Mouse (Mus musculus) embryonic facial prominence, embryonic 11.5 days (tissue): ENCODE data around the gene Harbi1. TPM values are rescaled to one million over a fixed set of nuclear protein-coding genes. Genes with fewer than 3 reads are reported as not detected.

Experiments
- ATAC-seq: fragments of 200-750 bp; cut with Nextera tagmentation; replicated peaks from 2 replicates; pipeline ENCODE4 v1.8.0; 2017; ENCODE audit warnings: low read depth; ENCODE audit not compliant: insufficient number of reproducible peaks, low FRiP score, low TSS enrichment
- DNase-seq: peaks from one replicate; pipeline ENCODE4 v3.0.0-alpha.2; 2015; ENCODE audit warnings: low spot score
- H3K27ac ChIP-seq: fragments of 300-500 bp; sonication (generic); replicated peaks from 2 replicates; pipeline ENCODE4 v1.5.1; 2014; ENCODE audit warnings: mild to moderate bottlenecking, low read depth, low read length, control low read depth
- H3K27me3 ChIP-seq: fragments of 300-500 bp; sonication (generic); 2 replicates; pipeline ENCODE4 v1.6.1; 2014; ENCODE audit warnings: mild to moderate bottlenecking, low read length, moderate library complexity, mixed read lengths; ENCODE audit not compliant: control insufficient read depth, insufficient read depth
- H3K36me3 ChIP-seq: fragments of 300-500 bp; sonication (generic); replicated peaks from 2 replicates; pipeline ENCODE4 v1.6.1; 2014; ENCODE audit warnings: low read depth, mild to moderate bottlenecking, low read length, moderate library complexity, mixed read lengths; ENCODE audit not compliant: control insufficient read depth, insufficient read depth
- H3K4me1 ChIP-seq: fragments of 300-500 bp; sonication (generic); 2 replicates; pipeline ENCODE4 v1.6.1; 2014; ENCODE audit warnings: low read length, mixed read lengths; ENCODE audit not compliant: control insufficient read depth, insufficient read depth
- H3K4me2 ChIP-seq: fragments of 300-500 bp; sonication (generic); 2 replicates; pipeline ENCODE4 v1.6.1; 2014; ENCODE audit warnings: low read depth, mild to moderate bottlenecking, control low read depth, low read length, moderate library complexity
- H3K4me3 ChIP-seq: fragments of 300-500 bp; sonication (generic); 2 replicates; pipeline ENCODE4 v1.5.1; 2014; ENCODE audit warnings: low read depth, low read length, control low read depth
- H3K9ac ChIP-seq: fragments of 300-500 bp; sonication (generic); replicated peaks from 2 replicates; pipeline ENCODE4 v1.6.1; 2014; ENCODE audit warnings: mild to moderate bottlenecking, control low read depth, low read length
- H3K9me3 ChIP-seq: fragments of 300-500 bp; sonication (generic); replicated peaks from 2 replicates; pipeline ENCODE4 v1.6.1; 2016; ENCODE audit warnings: mild to moderate bottlenecking, low read length, inconsistent platforms, mixed read lengths; ENCODE audit not compliant: control insufficient read depth
- WGBS: fragments of 180-500 bp; shearing (Covaris S2); extraction: QIAGEN DNeasy Blood & Tissue Kit; methylation state at CpG from one replicate; pipeline ENCODE4 v1.1.7; 2014; 5-methylcytosine and 5-hydroxymethylcytosine counted together
- polyA plus RNA-seq: library from polyadenylated mRNA; unstranded; fragments of >200 nt; fragmentation: Nextera tagmentation; extraction: Ambion mirVana; gene quantifications from 2 replicates; pipeline ENCODE4 v1.2.1, GENCODE M21; 2014

Harbi1 gene
- polyA plus RNA-seq, 1 experiment from 2014 or later: 22.2 TPM

DNA sequence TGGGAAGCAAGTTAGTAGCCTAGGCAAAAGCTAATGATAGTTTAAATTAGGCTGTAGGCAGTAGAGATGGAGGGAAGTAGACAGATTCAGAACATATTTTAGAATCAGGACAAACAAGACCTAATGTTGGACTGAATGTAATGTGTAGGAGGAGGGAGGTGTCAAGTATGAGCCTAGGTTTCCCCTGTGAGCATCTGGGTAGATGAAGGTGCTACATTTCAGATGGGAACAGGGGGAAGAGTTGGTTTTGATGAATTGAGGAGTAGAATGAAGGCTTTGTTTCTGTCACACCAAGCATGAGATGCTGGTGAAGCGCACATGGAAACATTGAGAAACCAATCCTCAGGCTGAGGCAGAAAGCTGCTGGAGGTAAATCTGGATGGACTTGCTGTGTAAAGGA, 28.9 kb downstream of the Harbi1 start:
- H3K9me3 ChIP-seq: no peaks in the 10 kb centered on the region

DNA sequence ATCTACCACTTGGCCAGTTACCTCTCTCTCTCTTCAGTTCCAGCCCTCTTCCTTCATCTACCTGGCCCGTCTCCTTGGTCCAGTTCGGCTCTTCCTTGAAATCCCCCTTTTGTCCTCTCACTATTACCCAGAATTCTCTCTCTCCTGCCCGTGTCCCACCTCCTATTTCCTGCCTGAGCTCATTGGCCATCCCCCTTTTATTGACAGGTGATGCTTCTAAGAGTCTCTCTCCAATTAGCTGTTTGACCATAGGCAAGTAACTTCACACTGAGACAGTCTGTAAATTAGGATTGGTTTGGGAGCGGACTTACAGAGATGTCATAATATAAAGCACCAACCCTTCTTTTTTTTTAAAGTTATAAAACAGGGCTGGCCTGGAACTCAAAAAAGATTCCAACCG, 34.0 kb downstream of the Harbi1 start:
- Histone ChIP-seq H3K27me3 (no peaks in the 10 kb centered on the region), H3K9me3 (no peaks in the 10 kb centered on the region), H3K4me1 (no peaks in the 10 kb centered on the region), H3K36me3 (no peaks in the 10 kb centered on the region), H3K4me3 (no peak overlapping the region), H3K4me2 (no peak overlapping the region), H3K27ac (no peak overlapping the region), H3K9ac (no peak overlapping the region)
- no peak for ATAC-seq
- DNase-seq: no peak
- 87% methylated on average over 5 of the region's 5 CpGs for WGBS

More for the DNA sequence above, 28.9 kb downstream of the Harbi1 start:
- no peaks in the 10 kb centered on the region for H3K27me3 ChIP-seq
- H3K4me2 ChIP-seq: no peak overlapping the region
- WGBS: 97% methylated on average over 1 of the region's 1 CpGs
- H3K4me3 ChIP-seq: no peak overlapping the region
- H3K4me1 ChIP-seq: no peaks in the 10 kb centered on the region
- no peaks in the 10 kb centered on the region for H3K36me3 ChIP-seq
- H3K9ac ChIP-seq: no peak overlapping the region
- DNase-seq (no peak), ATAC-seq (no peak)
- H3K27ac ChIP-seq: no peak overlapping the region

DNA sequence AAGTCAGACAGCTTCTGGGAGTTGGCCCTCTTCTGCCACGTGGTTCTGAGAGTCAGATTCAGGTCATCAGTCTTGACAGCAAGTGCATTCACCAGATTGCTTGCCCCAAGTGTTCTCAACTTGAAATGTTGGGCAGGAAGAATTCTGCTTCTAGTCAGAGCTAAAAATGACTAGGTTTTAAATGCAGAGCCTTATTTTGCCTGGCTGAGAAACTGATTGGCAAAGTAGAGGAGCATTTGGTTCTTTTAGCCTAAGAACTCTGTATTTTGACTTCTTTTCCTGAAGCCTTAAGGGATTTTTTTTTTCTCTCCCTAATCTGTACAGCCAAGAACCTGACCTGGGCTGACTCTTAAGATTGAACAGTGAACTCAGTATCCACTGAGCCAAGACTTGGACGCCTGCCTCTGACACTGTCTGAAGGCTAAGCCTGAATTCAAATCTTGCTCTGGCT, 39.2 kb downstream of the Harbi1 start:
- no peak overlapping the region for H3K4me2 ChIP-seq
- no peak for ATAC-seq
- 68% methylated on average over 2 of the region's 2 CpGs for WGBS

More for the DNA sequence above, 39.2 kb downstream of the Harbi1 start:
- H3K4me3 ChIP-seq: no peak overlapping the region
- no peak overlapping the region for H3K9ac ChIP-seq
- DNase-seq: no peak
- H3K9me3 ChIP-seq: no peaks in the 10 kb centered on the region
- no peaks in the 10 kb centered on the region for H3K36me3 ChIP-seq
- no peak overlapping the region for H3K27ac ChIP-seq
- H3K4me1 ChIP-seq: no peaks in the 10 kb centered on the region
- H3K27me3 ChIP-seq: no peaks in the 10 kb centered on the region

Other genes with a start within 250 kb of the Harbi1 start
- gene Ckap5, start 184.1 kb upstream of the Harbi1 start, polyA plus RNA-seq: 109 and 123 TPM in 2 replicates
- 0.14 TPM in 1 of 2 replicates, not detected in the other for gene F2, start 74.4 kb upstream of the Harbi1 start, polyA plus RNA-seq
- 3.9 and 7.3 TPM in 2 replicates for gene Zfp408, start 61.1 kb upstream of the Harbi1 start, polyA plus RNA-seq
- gene Arhgap1, start 61.0 kb upstream of the Harbi1 start, polyA plus RNA-seq: 73.7 and 83.2 TPM in 2 replicates
- gene Atg13, start 276 bp upstream of the Harbi1 start, polyA plus RNA-seq: 28.3 and 32.0 TPM in 2 replicates
- 16.8 and 18.3 TPM in 2 replicates for gene Ambra1, start 19.3 kb downstream of the Harbi1 start, polyA plus RNA-seq
- gene Chrm4, start 216.4 kb downstream of the Harbi1 start, polyA plus RNA-seq: 0.20 and 0.34 TPM in 2 replicates
- 1,845 and 1,892 TPM in 2 replicates for gene Mdk, start 221.4 kb downstream of the Harbi1 start, polyA plus RNA-seq
- 0.28 TPM in 1 of 2 replicates, not detected in the other for gene Gm9821, start 234.9 kb downstream of the Harbi1 start, polyA plus RNA-seq